Mouse (Mus musculus) T-cell, adult 2 months (primary cell): Measurements from ENCODE around the gene Sox15.
"Not testable (repeated sequence)": the region's sequence is repeated elsewhere in the genome, so short reads cannot be mapped to it uniquely, and the experiment has no call there.

Experiments used
- DNase-seq: peaks from one replicate; pipeline ENCODE4 v3.0.0; 2022; ENCODE audit warnings: low spot score

Sox15 gene

GRCm38 (mm10) chr11:69702886-69703285 lies 47.8 kb downstream of the Sox15 start:
- not testable (repeated sequence) for DNase-seq

- DNase-seq = not testable (repeated sequence)
Measured at GRCm38 (mm10) chr11:69703381-69703780, 48.3 kb downstream of the Sox15 start.

DNA sequence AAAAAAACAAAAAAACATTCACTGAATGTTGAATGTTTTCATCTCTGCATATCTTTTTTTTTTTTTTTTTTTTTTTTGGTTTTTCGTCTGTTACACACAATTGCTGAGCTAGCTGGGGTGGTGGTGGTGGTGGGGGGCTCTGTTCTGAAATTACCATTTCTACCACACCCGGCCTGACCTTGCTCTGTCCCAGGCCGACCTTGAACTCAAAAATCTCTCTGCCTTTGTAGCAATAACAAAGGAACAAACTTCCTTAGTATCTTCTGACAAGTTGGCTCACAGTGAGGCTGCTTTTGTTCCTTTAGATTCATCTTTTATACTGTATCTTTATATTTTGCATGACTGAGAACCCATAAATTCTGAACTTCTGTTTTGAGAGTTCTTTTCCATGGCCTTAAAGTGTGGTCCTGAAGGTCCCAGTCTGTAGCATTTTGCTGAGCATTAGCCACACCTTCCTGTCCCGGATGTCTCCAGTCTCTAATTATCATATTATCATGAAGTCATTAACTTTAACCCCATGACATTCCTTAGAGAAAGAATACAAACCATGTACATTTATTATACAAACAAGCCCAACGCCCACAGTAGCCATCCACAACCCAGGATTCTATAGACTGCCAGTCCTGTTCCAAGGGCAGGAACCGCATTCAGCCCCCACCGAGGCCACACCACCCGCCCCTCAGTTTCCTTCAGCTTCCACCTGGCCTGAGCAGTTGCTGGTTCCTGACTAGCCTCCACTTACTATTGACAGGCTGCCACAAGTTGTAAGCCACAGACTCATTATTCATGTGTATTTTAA lies 48.9 kb downstream of the Sox15 start:
- no peak for DNase-seq

DNA sequence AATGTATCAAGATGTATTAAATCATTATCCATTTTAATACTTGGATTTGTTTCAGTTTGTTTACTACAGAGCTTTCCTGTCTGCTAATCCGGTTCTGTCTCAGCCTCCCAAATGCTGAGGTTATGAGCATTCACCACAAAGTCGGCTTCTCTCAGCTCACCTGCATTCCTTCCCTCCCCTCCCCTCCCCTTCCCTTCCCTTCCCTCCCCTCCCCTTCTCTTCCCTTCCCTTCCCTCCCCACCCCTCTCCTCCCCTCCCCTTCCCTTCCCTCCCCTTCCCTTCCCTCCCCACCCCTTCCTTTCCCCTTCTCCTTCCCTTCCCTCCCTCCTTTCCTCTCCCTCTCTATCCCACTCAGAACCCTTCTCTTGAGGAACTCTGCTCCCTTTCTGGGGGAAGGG lies 49.5 kb downstream of the Sox15 start:
- no peak for DNase-seq
